Mouse (Mus musculus): ENCODE results near the gene Nr1d2. TPM values are rescaled to one million over a fixed set of nuclear protein-coding genes. Genes with fewer than 3 reads are reported as not detected.
"Not testable (repeated sequence)": the region's sequence is repeated elsewhere in the genome, so short reads cannot be mapped to it uniquely, and the experiment has no call there.

The Nr1d2 gene
- total RNA-seq (2022), result 10 to 100 TPM; 82.6 to 91.5 (median 86.0) TPM

DNA sequence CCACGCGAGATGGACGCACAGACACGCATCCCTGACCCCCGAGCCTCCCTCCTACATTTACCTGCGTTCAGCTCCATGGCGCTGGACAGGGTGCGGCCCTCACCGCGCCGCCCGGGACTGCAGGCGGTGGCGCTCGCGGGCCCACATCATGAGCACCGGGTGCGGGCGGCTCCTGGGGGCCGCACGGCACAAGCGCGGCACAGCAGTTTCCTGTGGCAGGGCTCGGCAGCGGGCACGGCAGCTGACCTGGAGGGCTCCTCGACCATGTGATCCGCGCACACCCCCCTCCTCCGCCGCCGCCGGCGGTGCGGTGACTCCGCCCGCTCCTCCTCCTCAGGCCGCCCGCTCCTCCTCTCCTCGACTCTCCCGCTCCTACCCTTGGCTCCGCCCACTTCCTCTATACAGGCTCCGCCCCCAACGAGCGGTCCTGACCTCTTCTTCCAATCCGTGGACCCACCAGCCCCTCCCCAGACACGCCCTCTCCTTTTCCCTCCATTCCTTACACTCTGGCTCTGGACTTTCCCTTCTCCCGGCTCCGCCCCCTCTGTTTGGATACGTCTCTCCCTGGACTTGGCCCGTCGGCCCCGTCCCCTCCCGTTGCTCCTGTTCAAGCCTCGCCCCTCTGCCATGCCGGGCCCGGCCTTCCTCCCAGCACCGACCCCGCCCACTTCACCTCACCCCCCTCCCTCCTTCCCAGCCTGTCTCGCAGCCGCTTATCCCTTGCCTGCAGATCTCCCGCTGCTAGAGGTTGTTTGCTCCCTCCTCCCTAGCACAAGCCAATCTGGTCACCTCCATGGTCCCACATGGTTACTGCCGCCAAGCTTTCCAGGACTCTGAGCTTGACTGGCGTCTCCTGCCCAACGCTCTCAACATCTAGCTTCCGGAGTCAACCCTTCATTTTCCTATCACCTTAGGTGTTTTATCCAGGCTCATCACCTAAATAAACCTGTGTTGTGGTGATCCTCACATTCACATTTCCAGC lies at the start of gene Nr1d2:
Gene Nr1d2 (minus strand): TSS at position 378 of the 982 bp plus-strand sequence.
- DNase-seq (ENCODE audit: low spot score in 2 of 2), result peak; percentile 99 to 100

GRCm38 (mm10) chr14:18287391-18287790 lies 48.5 kb upstream of the Nr1d2 start:
- DNase-seq (ENCODE audit: low spot score in 2 of 2), result no peak

GRCm38 (mm10) chr14:18286441-18286840 lies 47.5 kb upstream of the Nr1d2 start:
- DNase-seq (ENCODE audit: low spot score in 2 of 2), result no peak

DNA sequence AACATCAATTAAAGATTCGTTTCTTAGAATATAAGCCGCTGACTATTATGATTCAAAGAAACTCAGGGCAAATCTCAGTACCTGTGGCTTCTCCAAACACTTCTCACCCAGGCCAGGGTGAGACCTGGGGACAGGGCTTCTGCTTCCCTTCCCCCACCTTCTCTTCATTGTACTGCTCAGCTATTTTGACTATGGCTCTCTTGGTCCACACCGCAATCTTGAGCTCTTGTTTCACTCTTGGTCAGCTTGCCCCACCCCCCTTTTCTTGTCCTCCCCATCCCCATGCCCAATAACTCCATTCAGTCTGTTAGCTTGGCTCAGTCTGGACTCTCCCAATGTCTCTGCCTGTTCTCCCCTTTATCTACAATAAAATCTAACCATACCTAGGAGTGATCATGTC lies 46.5 kb upstream of the Nr1d2 start:
- DNase-seq (ENCODE audit: low spot score in 2 of 2), result no peak

DNA sequence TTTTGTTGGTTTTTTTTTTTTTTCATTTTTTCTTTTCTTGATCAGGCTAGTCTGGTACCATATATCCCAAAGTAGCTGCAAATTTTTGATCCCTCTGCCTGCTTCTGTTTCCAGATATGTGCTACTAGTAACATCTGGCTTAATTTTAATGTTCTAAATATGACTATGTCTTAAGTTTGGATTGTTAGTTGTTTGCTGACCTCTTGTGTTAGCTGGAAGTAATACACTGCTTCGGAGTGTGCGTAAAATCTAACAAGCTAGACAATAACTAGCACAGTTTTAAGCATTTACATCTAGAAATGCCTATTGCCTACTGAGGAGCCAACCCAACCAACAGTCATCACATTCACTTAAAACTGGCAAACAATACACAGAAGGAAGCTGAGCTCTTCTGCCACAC lies 45.7 kb upstream of the Nr1d2 start:
- no peak for DNase-seq (ENCODE audit: low spot score in 2 of 2)

GRCm38 (mm10) chr14:18280375-18280774 lies 41.4 kb upstream of the Nr1d2 start:
- DNase-seq (ENCODE audit: low spot score in 2 of 2), result no peak

DNA sequence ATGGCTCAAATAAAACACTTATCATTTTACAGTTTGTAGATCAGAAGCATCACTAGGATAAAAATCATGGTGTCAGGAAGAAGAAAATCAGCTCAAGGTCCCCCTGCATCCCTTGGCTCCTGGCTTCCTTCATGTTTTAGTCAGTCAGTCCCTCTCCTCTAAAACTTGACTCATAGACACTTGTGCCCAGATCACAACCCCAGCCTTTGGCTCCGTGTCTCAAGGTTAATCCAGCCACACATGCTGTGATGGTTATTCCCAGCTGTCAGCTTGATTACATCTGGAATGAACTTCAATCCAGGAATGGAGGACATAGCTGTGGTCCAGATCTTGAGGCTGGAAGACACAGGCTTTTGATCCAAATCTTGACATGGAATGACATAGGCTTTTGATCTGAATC lies 35.6 kb upstream of the Nr1d2 start:
- no peak for DNase-seq (ENCODE audit: low spot score in 2 of 2)

DNA sequence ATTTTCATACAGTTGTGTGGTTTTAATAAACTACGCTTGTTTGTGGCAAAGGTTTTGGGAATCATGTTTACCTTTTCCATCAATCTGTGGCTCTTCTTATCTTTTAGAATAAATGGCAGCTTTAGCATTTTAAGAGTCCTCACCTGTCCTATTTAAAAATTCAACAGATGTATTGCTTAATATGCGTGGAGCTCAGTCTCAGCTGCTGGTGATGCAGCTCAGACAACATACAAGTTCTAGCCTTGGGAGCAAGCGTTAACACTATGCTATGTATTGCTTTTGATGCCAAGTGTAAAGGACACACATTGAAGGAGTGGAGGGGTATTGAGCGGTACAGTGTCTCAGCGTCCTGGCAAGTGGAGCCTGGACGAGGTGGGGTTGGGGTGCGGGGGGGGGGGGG lies 32.7 kb upstream of the Nr1d2 start:
- no peak for DNase-seq (ENCODE audit: low spot score in 2 of 2)

GRCm38 (mm10) chr14:18270529-18271441 lies 31.9 kb upstream of the Nr1d2 start, which contains the start of the genes Nkiras1 and Rpl15:
Nkiras1 (plus strand) TSS chr14:18271136.
Rpl15 (minus strand) TSS chr14:18271391.
- peak; percentile 98 to 99 for DNase-seq (ENCODE audit: low spot score in 2 of 2)

DNA sequence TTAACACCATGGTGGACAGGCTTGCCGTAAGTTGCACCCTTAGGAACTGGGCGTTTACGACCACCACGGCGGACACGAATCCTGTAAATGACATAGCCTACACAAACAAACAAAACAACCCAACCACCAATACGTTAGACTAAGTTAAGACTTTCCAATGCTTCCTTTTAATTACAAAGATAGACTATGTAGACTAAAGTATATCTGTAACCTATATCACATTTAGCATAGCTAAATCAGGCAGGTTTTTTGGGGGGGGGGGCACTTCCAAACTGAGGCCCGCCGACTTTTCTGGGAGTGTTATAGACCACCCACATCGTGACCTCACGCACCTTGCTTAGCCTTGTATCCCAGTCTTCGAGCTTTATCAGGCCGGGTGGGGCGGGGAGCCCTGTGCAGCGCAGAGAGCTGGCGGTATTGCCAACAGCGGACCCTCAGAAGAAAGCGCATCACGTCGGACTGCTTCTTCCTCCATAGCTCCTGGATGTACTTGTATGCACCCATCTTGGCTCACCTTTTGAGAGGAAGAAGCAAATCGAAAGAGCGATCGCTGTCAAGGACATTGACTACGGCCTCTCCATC lies 31.1 kb upstream of the Nr1d2 start:
- not testable (repeated sequence) for DNase-seq (ENCODE audit: low spot score in 2 of 2)

DNA sequence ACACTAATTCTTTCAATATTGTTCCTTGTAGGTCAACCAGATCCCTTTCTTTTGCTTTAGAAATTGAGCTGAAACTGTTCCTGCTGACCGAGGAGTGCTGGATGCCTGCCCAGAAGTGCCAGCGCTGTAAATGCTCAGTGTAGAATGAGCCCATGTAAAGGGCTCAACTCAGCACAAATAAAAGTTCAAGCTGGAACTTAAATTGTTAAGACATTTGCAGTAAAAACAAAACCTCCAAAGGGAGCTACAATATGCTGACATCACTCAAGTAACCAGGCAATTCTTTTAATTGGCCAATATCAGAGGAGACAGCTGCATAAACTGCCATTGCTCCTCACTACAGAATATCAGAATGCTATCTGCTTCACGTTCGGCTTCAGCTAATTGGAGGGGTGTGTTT lies 24.5 kb upstream of the Nr1d2 start:
- DNase-seq (ENCODE audit: low spot score in 2 of 2), result no peak

DNA sequence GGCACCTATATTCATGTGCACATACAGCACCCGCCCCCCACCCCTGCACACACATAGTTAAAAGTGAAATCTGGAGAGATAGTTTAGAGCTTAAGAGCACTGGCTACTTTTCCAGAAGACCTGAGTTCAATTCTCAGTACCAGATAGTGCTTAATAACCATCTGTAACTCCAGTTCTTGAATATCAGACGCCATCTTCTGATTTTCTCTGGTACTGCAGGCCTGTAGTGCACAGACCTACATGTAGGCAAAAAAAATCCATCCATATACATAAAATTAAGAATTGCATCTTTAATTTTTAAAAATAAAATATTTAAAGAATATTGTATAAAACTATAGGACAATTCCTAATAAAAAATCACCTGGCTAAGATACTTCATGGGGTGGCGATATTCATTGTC lies 22.3 kb upstream of the Nr1d2 start:
- no peak for DNase-seq (ENCODE audit: low spot score in 2 of 2)

GRCm38 (mm10) chr14:18242638-18243130 lies 3.8 kb upstream of the Nr1d2 start:
- DNase-seq (ENCODE audit: low spot score in 2 of 2), result no peak

DNA sequence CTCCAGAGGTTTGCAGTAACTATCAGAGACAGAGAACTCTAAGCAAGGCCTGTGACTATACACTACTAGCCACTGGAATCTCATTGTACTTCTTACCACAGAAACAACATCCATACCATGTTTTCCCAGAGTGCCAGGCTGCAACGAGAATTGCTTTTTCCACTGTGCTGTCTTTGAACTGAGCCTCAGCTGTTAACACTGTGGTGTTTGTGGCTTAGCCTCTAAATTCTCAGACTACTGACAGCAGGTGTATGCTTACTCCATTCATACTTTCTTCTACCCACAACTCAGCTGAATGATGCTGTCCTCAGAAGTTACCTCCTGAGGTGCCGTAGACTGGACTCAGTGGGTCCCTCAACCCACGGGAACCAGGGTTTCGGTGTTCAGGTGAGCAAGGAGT lies 2.9 kb upstream of the Nr1d2 start:
- DNase-seq (ENCODE audit: low spot score in 2 of 2), result no peak

- no peak for DNase-seq (ENCODE audit: low spot score in 2 of 2)
Measured at GRCm38 (mm10) chr14:18240132-18240531, 1.2 kb upstream of the Nr1d2 start.

GRCm38 (mm10) chr14:18238131-18238749 lies 687 bp downstream of the Nr1d2 start:
- peak; percentile 99 for DNase-seq (ENCODE audit: low spot score in 2 of 2)

DNA sequence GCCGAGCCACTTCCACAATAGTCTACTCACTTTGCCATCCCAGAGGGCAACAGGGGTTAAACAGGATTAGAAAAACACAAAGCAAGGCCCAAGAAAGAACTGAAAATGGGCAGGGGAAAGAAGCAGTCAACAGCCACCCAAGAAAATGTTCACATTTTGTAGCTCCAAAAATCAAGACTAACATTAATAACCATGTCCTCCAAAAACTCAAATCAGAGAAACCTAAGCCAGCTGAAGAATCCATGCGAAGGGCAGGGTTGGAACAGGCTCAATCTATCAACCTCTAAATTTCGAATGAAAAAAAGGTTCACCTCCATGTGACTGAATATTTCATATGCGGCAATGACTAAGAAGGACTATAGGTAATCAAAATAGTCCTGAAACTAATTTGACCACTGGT lies 1.5 kb downstream of the Nr1d2 start:
- no peak for DNase-seq (ENCODE audit: low spot score in 2 of 2)

DNA sequence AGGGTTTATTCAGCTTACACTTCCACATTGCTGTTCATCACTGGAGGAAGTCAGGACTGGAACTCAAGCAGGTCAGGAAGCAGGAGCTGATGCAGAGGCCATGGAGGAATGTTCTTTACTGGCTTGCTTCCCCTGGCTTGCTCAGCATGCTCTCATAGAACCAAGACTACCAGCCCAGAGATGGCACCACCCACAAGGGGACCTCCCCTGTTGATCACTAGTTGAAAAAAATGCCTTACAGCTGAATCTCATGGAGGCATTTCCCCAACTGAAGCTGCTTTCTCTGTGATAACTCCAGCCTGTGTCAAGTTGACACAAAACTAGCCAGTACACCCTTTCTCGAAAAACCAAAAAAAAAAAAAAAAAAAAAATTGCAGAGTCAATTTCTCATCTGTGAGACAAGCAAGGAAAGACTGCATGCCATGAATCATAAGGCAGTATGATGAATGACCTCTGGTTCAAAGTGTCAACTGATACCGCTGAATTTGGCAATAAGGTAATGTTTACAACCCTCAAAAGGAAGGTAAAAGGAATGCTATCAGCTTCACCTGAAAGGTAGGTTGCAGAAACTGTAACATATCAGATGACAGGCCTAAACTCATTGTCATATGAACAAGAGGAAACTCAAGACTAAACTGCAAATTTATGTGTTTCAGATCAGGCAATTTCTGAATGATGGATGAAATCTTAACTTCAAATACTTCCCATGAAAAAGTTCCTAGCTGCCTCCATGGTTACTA lies 2.3 kb downstream of the Nr1d2 start:
- DNase-seq (ENCODE audit: low spot score in 2 of 2), result not testable (repeated sequence)

- peak in 1 of 2 experiments; percentile 48 for DNase-seq (ENCODE audit: low spot score in 2 of 2)
Measured at GRCm38 (mm10) chr14:18233981-18234960, 4.7 kb downstream of the Nr1d2 start.

All from gastrocnemius, adult 8-10 months (tissue).